Mouse (Mus musculus) lung, embryonic 16.5 days (tissue): Measurements from ENCODE around the gene Kcnj15. TPM values are rescaled to one million over a fixed set of nuclear protein-coding genes. Genes with fewer than 3 reads are reported as not detected.
A peak's percentile ranks its signal among the peaks of the same experiment; 100 is the strongest.

ENCODE experiments used
- ATAC-seq: fragments of 200-750 bp; cut with Nextera tagmentation; 2 replicates; pipeline ENCODE4 v1.8.0; 2017; ENCODE audit warnings: low read depth, mild to moderate bottlenecking, moderate library complexity
- H3K27ac ChIP-seq: fragments of 300-500 bp; sonication (generic); 2 replicates; pipeline ENCODE4 v1.5.1; 2014; ENCODE audit warnings: mild to moderate bottlenecking, control low read depth, low read length
- H3K27me3 ChIP-seq: fragments of 300-500 bp; sonication (generic); 2 replicates; pipeline ENCODE4 v1.6.1; 2014; ENCODE audit warnings: low read depth, low read length, mixed read lengths; ENCODE audit not compliant: control insufficient read depth, insufficient read depth
- H3K36me3 ChIP-seq: fragments of 300-500 bp; sonication (generic); 2 replicates; pipeline ENCODE4 v1.6.1; 2014; ENCODE audit warnings: low read length; ENCODE audit not compliant: control insufficient read depth, insufficient read depth
- H3K4me1 ChIP-seq: fragments of 300-500 bp; sonication (generic); replicated peaks from 2 replicates; pipeline ENCODE4 v1.6.1; 2014; ENCODE audit warnings: low read length, mixed read lengths; ENCODE audit not compliant: control insufficient read depth, insufficient read depth
- H3K4me2 ChIP-seq: fragments of 300-500 bp; sonication (generic); 2 replicates; pipeline ENCODE4 v1.6.1; 2014; ENCODE audit warnings: low read depth, low read length, control low read depth
- H3K4me3 ChIP-seq: fragments of 300-500 bp; sonication (generic); 2 replicates; pipeline ENCODE4 v1.5.1; 2014; ENCODE audit warnings: mild to moderate bottlenecking, low read length, control low read depth
- H3K9ac ChIP-seq: fragments of 300-500 bp; sonication (generic); 2 replicates; pipeline ENCODE4 v1.6.1; 2014; ENCODE audit warnings: low read length, control low read depth
- H3K9me3 ChIP-seq: fragments of 300-500 bp; sonication (generic); 2 replicates; pipeline ENCODE4 v1.6.1; 2016; ENCODE audit warnings: low read length; ENCODE audit not compliant: control insufficient read depth
- WGBS: fragments of 180-500 bp; shearing (Covaris S2); extraction: QIAGEN DNeasy Blood & Tissue Kit; methylation state at CpG from one replicate; pipeline ENCODE4 v1.1.7; 2014; 5-methylcytosine and 5-hydroxymethylcytosine counted together
- polyA plus RNA-seq: library from polyadenylated mRNA; unstranded; fragments of >200 nt; fragmentation: Nextera tagmentation; extraction: Ambion mirVana; gene quantifications from 2 replicates; pipeline ENCODE4 v1.2.1, GENCODE M21; 2015

Kcnj15 gene
- polyA plus RNA-seq, 1 experiment from 2014 or later, result 4.0 TPM

DNA sequence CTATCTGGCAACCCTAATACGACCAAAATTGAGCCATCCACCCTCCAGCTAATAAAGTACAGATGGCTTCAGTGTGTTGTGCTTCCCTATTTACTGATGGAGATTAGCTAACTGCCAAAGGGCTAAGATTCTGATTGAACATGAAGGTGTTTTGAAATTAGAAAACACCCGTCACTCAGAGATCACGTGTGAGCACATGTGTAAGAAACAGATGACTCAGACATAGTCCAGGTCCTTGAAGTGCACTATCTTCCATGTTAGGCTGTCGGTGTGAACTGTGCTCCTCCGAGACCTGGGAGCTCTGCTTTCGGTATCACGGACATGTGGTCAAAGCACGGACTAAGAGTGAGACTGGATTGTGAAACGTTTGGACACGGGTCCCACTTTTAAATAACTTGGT, 26.0 kb downstream of the Kcnj15 start:
- H3K27ac ChIP-seq, result no peak overlapping the region
- ATAC-seq, result no peak

DNA sequence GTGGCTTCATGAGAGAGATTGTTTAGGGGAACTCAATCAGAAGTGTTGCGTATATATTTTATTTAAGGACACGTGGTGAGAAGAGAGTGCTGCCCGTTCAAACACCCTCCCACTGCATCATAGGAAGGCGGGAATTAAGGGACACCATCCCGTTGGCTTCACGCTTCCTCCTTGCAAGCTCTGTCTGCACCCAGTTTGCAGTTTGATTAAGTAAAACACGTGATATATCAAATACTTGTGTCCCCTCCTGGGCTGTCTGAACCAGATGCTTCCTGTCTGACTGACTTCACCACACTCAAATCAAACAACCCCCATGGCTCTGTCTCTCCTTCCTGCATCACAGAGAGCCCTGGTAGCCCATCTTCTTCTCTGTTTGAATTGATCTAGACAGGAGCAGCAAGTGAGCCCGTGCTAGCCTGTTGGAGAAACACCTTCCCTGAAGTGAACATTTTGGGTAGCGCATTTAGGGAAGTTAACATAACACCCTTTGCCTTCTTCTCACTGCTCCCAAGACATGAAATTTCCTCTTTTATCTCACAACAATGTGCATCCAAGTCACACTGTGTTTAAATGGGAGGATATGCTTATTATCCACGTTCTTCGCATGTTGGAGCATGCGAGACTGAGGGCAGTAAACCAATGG, 26.8 kb downstream of the Kcnj15 start:
- peak; percentile 31; the same call in 1 of the 2 replicates for ATAC-seq
- no peak overlapping the region for H3K4me3 ChIP-seq
- no peak overlapping the region for H3K27ac ChIP-seq
- 49% methylated on average over 12 of the region's 12 CpGs for WGBS
- 0 out of 2 replicates have a peak, but pooled peaks cover 4% of the 10 kb centered on the region for H3K4me1 ChIP-seq
- H3K27me3 ChIP-seq, result no peaks in the 10 kb centered on the region
- H3K9ac ChIP-seq, result no peak overlapping the region
- no peak overlapping the region for H3K4me2 ChIP-seq
- H3K9me3 ChIP-seq, result no peaks in the 10 kb centered on the region
- H3K36me3 ChIP-seq, result no peaks in the 10 kb centered on the region

More for the DNA sequence above, 26.0 kb downstream of the Kcnj15 start:
- WGBS, result 82% methylated on average over 10 of the region's 10 CpGs
- no peak overlapping the region for H3K4me2 ChIP-seq
- H3K4me3 ChIP-seq, result no peak overlapping the region
- H3K9me3 ChIP-seq, result no peaks in the 10 kb centered on the region
- 0 out of 2 replicates have a peak, but pooled peaks cover 9% of the 10 kb centered on the region for H3K4me1 ChIP-seq
- no peaks in the 10 kb centered on the region for H3K36me3 ChIP-seq
- H3K27me3 ChIP-seq, result no peaks in the 10 kb centered on the region
- H3K9ac ChIP-seq, result no peak overlapping the region

DNA sequence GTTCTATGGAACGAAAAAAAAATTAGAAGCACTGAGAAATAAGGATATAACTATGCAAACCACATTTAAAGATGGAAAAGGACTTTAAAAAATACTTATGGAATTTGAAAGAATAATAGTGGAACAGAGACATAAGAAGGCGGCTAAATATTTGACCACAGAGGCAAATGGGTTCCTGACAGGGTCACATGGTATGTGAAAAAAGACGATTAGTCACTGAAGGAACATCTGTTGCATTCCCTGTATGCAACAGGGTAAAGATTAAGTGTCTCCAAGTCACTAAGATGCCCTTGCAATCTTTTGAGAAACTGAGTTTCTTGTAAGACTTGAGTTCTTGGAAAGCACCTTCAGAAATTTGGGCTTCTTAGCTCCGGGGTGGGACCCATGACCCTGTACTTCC, 27.7 kb downstream of the Kcnj15 start:
- H3K4me2 ChIP-seq, result no peak overlapping the region
- no peaks in the 10 kb centered on the region for H3K36me3 ChIP-seq
- no peak overlapping the region for H3K9ac ChIP-seq
- H3K4me1 ChIP-seq, result 0 out of 2 replicates have a peak, but pooled peaks cover 3% of the 10 kb centered on the region
- H3K9me3 ChIP-seq, result no peaks in the 10 kb centered on the region
- H3K4me3 ChIP-seq, result no peak overlapping the region
- no peaks in the 10 kb centered on the region for H3K27me3 ChIP-seq
- ATAC-seq, result no peak
- no peak overlapping the region for H3K27ac ChIP-seq
- WGBS, result 76% methylated on average over 4 of the region's 4 CpGs

DNA sequence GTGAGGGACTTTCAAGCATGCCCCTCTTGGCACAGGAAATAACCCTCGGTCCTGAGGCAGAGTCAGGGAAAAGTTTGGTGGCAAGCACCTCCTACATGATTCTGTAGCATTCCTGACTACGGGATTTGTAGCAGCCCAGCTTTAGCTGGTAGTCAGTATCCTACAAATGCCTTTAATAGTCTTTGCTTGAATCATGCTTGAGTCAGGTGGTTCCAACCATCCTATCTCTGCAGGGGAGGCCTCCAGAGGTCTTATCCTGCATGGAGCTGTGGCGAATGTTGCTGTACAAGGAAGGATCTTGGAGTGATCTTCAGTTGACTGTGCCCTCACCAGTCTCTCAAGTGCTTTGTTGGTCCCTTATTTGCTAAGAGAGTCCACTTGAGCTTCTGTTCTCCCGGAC, 28.4 kb downstream of the Kcnj15 start:
- Histone ChIP-seq H3K9ac (no peak overlapping the region), H3K4me1 (0 out of 2 replicates have a peak, but pooled peaks cover 3% of the 10 kb centered on the region), H3K36me3 (no peaks in the 10 kb centered on the region), H3K27ac (no peak overlapping the region), H3K4me3 (no peak overlapping the region), H3K4me2 (no peak overlapping the region), H3K9me3 (no peaks in the 10 kb centered on the region), H3K27me3 (no peaks in the 10 kb centered on the region)
- 69% methylated on average over 4 of the region's 4 CpGs for WGBS
- no peak for ATAC-seq

DNA sequence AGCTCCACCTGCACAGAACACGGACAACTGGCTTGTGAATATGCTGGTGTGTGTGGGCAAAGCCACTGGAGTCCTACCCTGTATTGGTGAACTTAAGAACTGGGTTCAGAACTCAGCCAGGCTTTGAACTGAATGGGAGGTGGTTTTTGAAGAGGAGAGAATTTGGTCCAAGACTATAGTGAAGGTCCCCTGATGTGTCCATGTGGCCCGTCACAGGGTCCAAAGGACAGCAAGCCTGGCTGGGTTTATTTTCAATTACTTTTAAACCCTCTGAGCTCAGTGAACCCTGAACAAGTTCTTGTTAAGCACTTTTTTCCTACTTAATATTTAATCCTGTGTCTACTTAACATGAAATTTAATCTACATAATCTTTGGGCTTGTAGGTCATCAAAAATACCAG, 30.3 kb downstream of the Kcnj15 start:
- no peaks in the 10 kb centered on the region for H3K9me3 ChIP-seq
- ATAC-seq, result no peak
- no peak overlapping the region for H3K27ac ChIP-seq
- H3K9ac ChIP-seq, result no peak overlapping the region
- no peak overlapping the region for H3K4me3 ChIP-seq
- H3K4me1 ChIP-seq, result peaks cover 16% of the 10 kb centered on the region
- no peaks in the 10 kb centered on the region for H3K36me3 ChIP-seq
- H3K27me3 ChIP-seq, result no peaks in the 10 kb centered on the region
- H3K4me2 ChIP-seq, result no peak overlapping the region
- 88% methylated on average over 2 of the region's 2 CpGs for WGBS

DNA sequence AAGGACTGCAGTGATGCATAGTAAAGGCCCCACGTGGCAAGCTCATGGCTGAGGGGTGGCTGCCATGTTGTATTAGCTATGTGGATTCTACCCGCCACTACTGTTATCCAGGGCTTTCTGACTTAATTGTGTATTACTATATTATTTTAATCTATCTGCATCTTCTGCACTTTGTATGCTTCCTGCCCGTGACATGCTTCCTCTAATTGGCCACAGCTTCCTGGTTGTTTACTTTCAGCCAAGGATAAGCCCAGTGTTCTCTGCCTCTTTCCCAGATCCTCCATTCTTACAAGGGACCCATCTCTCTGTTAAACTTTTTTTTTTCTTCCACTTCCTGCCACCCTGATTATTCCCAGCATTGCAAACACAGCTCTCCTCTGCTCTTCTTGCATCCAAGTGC, 32.0 kb downstream of the Kcnj15 start:
- H3K4me3 ChIP-seq, result no peak overlapping the region
- 0 out of 2 replicates have a peak, but pooled peaks cover 2% of the 10 kb centered on the region for H3K9me3 ChIP-seq
- H3K4me2 ChIP-seq, result no peak overlapping the region
- ATAC-seq, result no peak
- H3K4me1 ChIP-seq, result peaks cover 13% of the 10 kb centered on the region
- no peaks in the 10 kb centered on the region for H3K36me3 ChIP-seq
- no peaks in the 10 kb centered on the region for H3K27me3 ChIP-seq
- 49% methylated on average over 3 of the region's 3 CpGs for WGBS
- no peak overlapping the region for H3K27ac ChIP-seq
- H3K9ac ChIP-seq, result no peak overlapping the region

DNA sequence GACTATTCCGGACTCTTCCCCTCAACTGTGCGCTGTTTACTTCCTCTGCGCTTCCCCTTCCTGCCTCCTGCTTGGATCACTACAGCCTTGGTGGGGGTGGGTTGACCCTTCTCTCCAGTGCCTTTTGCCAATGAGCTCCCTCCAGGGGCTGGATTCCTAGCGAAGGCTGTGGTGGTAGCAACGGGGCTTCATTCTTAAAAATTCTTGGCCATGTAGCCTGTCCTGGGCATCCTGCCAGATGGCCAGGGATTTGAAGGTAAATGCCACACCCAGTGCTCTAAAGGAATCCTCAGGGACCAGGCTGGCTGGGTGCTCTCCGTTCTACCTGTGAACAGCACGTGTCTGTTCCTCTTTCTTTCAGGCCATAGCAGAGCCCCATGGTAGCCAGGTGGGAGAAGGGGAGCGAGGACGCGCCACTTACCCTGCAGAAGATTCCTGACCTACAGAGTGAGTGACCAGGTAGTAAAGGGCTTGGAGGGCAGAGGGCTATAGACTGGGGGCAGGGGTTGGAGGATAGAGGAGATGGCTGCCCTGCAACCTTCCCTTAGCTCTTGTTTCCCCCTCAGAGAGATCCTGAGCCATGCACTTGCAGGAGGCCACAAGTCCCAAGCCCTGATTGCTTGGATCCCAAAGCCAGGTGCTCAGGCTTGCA, 34.2 kb downstream of the Kcnj15 start:
- peak overlapping the region; percentile 42 for H3K4me2 ChIP-seq
- H3K27ac ChIP-seq, result peak overlapping the region; percentile 84
- peak overlapping the region; percentile 9 for H3K4me3 ChIP-seq
- H3K9ac ChIP-seq, result peak overlapping the region; percentile 46
- H3K4me1 ChIP-seq, result peaks cover 13% of the 10 kb centered on the region
- H3K36me3 ChIP-seq, result no peaks in the 10 kb centered on the region; the same call in 1 of the 2 replicates
- peak; percentile 90 for ATAC-seq
- no peaks in the 10 kb centered on the region for H3K27me3 ChIP-seq
- 40% methylated on average over 10 of the region's 10 CpGs for WGBS
- 0 out of 2 replicates have a peak, but pooled peaks cover 2% of the 10 kb centered on the region for H3K9me3 ChIP-seq

DNA sequence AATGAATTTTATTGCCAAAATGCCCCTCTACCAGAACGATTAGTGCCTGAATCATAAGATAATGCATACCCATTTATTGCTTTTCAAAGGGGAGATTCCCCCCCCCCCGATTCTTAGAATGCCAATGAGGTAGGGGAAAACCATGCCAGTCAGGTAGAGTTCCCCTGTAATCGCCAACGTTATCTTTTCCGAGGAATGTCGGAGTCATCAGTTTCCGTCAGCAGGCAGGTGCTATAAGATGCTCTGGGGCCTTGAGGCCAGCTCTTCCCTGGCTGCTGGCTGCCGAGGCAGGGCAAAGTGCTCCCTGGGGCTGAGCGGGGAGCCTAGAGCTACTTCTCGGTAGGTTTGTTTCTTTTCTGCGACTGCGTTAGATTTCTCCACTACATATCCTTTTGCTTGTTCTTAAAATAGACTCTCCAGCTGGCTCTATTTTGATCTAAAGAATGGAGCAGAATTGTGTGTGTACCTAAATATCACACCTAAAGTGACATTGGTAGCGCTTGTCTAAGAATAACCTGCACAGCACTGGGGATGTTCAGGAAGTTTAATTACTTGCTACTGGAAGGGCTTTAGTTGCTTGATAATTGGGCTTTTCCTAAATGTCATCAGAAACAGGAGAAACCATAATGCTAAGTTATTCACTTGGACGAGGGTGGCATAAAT, 35.6 kb downstream of the Kcnj15 start:
- no peak for ATAC-seq
- Histone ChIP-seq H3K9ac (no peak overlapping the region), H3K9me3 (0 out of 2 replicates have a peak, but pooled peaks cover 2% of the 10 kb centered on the region), H3K4me3 (no peak overlapping the region), H3K4me2 (no peak overlapping the region), H3K27ac (no peak overlapping the region), H3K4me1 (peaks cover 16% of the 10 kb centered on the region), H3K36me3 (no peaks in the 10 kb centered on the region; the same call in 1 of the 2 replicates), H3K27me3 (no peaks in the 10 kb centered on the region)
- 61% methylated on average over 14 of the region's 14 CpGs for WGBS

DNA sequence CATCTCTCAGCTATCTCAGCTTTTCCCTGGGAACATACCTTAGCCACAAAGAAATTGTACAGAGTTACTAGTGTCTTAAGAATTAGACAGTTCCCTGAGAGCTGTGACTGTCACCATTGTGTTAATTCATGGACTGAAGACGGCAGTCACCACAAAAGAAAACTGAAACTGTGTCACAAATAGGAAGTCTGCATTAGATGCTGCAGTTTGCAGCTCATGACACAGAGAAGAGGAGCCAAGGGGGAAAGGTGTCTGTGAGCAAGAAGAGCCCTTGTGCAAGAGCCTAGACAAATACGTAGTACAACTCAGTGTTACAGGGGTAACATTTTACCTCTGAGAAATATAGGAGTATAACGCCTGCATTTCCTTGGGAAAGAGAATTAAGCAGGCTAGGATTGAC, 40.3 kb downstream of the Kcnj15 start:
- H3K36me3 ChIP-seq, result no peaks in the 10 kb centered on the region; the same call in 1 of the 2 replicates
- no peak overlapping the region for H3K4me2 ChIP-seq
- peaks cover 3% of the 10 kb centered on the region; the same call in 1 of the 2 replicates for H3K4me1 ChIP-seq
- ATAC-seq, result no peak
- H3K4me3 ChIP-seq, result no peak overlapping the region
- WGBS, result 33% methylated on average over 3 of the region's 3 CpGs
- no peak overlapping the region for H3K9ac ChIP-seq
- no peak overlapping the region for H3K27ac ChIP-seq
- 0 out of 2 replicates have a peak, but pooled peaks cover 2% of the 10 kb centered on the region for H3K9me3 ChIP-seq
- no peaks in the 10 kb centered on the region for H3K27me3 ChIP-seq
